Mouse (Mus musculus) brain, embryonic 18.5 days (tissue): ENCODE data around the gene Rnf222.

Experiments
- DNase-seq: peaks from one replicate; pipeline ENCODE4 v3.0.0-alpha.2; 2012; ENCODE audit warnings: low read depth, low spot score

Gene Rnf222

DNA sequence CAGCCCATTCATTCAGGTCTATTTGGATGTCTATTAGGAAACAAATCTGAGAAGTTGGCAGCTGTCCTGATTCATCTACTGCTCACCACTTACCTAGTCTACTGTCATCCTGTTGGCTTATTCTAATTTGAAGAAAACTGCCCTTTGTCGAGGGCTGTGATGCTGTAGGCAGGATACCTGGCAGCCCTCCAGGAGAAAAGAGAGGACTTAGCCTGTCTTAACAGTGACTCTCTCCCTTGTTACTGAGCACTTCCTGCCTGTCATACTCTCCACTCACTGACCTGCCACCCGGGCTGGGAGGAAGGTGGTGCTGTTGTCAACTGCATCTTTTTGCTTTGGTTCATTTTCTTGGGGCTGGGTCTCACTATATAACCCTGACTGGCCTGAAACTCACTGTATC, 2.3 kb downstream of the Rnf222 start:
- DNase-seq = no peak

DNA sequence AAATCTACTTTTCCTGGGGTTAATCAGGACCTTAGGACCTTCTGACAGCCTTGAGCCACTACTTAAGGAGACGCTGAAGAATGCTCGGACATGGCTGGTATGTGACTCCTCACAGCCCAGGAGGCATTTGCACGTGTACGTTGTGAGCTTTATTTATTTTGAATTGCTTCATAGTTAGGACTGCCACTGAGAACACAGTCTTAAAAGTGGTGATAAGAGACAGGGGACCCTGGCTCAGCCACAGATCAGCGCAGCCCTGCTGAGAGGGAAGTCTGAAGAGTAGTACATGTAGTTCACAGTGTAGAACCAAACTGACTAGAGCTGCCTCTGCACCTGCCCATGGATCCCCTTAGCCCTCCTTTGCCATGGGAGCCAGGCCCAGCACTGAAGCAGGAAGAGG, 3.5 kb downstream of the Rnf222 start:
- DNase-seq = no peak

DNA sequence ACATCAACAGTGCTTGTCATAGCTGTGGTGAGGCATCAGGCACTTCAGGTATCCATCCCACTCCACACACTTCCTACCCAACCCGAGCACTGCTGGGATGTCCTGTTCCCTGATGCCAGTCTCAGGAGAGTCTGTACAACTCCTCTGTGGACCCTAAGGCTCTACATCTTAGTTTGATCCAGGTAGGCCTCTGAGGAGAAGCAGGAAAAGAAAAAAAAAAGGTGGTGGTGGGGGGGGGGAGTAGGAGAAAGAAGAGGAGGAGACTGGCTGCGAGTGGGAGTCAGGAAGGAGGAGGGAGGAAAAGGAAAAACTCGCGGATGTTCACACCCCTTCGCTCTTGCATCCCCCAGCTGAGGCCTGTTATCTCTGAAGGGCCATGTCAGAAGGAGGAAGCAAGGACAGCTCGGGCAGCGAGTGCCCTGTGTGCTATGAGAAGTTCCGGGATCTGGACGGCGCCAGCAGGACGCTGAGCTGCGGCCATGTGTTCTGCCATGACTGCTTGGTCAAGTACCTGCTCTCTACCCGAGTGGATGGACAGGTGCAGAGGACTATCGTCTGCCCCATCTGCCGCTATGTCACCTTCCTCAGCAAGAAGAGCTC, 4.0 kb downstream of the Rnf222 start:
- DNase-seq = no peak

DNA sequence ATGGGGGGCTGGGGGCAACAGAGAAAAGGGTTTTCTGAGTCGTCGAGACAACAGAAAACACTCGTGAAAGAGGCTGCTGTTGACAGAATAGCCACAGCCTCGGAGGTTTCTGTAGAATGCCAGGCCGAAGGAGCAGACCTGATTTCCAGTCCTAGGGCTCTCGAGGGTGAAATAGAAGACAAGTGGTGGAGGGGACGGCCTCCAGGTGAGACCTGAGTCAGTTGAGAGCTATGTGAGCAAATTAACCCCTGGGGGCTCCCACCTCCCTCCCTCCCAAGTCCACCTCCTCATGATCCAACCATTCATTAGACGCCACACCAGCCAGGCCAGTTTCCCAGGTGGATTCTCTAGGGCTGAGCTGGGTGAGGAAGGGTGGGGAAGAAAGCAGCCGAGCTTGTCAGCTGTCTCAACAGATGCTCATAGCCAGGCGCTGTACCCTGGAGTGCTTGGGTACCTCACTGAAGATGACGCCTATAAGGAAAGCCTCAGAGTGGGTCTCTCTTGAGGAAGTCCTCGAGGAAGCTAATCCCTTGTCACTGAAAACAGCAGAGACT, 5.6 kb downstream of the Rnf222 start:
- no peak for DNase-seq

DNA sequence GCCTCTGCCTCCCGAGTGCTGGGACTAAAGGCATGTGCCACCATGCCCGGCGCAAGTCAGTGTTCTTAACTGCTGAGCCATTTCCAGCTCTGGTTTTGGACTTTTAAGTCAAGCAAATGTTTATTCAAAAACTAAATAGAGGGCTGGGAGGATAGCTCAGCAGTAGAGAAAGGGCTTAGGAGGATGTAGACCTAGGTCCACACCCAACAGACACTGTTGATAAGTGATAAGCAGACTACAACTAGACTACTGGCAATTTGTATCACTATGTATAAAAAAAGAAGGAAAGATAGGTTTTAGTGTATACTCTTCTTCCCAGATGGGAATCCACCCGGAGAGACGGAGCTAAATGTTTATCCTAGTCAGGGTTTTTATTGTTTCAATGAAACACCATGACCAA, 7.9 kb downstream of the Rnf222 start:
- DNase-seq = no peak

DNA sequence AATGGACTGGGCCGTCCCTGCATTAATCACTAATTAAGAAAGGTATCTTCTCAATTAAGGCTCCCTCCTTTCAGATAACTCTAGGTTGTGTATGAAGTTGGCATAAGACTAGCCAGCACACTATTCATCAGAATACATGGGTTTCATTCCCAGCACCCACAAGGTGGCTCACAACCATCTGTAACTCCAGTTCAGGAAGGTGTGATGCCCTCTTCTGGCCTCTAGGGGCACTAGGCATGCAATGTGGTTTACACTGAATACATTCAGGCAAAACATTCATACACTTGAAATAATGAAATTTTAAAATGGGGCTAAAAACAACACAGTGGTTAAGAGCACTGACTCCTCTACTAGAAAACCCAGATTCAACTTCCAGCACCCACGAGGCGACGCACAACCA, 8.8 kb downstream of the Rnf222 start:
- DNase-seq = no peak

DNA sequence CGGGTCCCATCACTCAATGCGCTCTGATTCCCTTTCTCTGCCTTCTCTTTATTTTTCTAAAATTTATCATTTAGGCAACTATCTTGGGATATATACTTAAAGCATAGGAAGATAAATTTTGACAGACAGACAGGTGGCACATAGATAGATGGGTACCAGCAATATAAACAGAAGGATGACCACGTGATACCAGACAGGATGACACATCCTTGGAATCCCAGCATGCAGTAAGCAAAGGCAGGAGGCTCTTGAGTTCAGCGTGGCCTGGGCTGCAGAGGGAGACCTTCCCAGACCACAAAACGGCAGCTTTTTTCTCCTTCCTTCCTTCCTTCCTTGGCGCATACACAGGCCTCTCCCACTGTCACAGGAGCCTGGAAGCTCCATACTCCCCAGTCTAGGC, 9.5 kb downstream of the Rnf222 start:
- DNase-seq = no peak

DNA sequence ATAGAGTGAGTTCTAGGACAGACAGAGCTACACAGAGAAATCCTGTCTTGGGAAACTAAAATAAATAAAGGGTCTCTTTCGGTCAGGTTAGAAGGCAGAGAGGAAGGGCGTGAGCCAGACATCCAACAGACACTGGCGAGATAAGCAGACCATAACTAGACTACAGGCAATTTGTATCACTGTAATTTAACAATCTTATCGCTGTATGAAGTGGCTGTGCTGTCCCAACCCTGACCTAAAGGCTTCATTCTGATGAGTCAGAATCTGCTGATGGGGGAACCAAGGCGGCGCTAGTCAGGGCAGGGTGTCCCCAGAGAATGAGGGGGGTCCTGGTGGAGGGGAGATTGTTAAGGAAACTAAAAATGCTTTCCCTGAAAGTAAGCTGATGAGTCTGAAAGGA, 10.4 kb downstream of the Rnf222 start:
- no peak for DNase-seq

DNA sequence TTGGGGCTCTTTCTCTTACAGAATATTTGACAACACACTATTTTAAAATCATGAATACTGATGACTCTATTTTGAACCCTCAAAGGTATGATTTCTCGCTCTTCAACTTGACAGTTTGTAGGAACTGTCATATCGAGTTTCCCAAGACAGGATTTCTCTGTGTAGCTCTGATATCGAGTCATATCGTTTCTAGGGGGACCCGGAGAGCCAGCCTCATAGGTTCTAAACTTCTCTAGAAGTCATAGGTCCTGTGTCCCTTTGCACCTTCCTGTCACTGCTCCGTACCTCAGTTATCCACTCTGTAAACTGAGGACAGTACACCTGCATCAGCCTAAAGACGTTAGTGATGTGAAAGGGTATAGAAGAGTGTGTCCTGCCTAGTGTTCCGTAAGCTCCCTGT, 11.5 kb downstream of the Rnf222 start:
- no peak for DNase-seq

DNA sequence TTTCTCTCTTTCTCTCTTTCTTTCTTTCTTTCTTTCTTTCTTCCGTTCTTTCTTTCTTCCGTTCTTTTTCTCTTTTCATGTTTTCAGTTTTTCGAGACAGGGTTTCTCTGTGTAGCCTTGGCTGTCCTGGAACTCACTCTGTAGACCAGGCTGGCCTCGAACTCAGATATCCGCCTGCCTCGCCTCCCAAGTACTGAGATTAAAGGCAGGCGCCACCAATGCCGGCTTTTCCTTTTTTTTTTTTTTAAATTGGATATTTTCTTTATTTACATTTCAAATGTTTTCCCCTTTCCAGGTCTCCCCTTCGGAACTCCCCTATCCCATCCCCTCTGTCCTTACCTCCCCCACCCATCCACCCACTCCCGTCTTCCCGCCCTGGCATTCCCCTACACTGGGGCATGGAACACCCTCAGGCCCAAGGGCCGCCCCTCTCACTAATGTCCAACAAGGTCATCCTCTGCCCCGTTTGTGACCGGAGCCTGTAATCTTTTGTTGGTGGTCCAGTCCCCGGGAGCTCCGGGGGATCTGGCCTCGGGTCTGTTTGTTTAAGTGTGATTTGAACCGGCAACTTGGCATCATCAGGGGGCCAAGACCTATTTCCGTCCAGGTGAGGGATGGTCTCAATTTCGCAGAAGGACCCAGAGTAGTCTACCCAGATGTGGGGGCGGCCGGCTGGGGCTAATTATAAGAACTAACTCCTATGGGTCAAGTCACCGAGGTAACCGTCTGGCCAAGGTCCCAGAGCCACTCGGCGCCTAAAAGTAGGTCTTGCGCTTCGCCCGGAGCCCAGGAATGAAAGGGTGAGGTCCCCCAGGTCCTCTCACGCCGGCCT, 12.4 kb downstream of the Rnf222 start:
- no peak for DNase-seq

DNA sequence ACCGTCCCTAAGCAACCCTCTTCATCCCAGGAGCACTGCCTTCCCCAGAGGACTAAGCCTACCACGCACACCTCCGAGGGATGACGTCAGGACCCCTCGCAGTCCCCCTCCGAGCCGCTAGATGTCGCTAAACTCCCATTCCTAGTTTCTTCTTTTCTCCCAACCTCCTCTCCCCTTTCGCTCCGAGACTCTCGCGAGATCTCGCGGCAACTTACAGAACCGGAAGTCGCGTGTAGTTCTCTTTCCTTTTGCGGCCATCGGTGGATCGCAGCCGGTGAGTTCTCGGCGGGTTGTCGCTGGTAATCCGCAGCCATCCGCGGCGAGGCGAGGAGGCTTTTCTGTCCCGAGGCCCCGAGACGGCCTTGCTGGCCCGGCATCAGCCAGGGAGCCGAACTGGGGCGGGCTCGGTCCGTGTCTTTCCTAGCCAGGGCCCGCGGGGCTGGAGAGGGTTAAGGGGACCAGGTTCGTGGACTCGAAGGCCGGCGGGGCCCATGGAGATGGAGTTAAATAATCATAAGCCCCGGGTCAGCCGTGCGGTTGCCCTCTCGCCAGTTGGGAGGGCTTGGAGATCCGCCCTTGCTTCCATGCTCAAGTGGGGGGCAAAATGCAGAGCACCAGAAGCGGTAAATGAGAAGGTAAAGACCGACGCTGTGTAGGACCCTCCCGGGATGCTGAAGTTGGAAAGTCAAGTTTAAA, 13.1 kb downstream of the Rnf222 start, which contains the start of gene Rpl26:
Gene Rpl26 (plus strand): TSS at position 233 of the 696 bp plus-strand sequence.
- peak; percentile 97 for DNase-seq

DNA sequence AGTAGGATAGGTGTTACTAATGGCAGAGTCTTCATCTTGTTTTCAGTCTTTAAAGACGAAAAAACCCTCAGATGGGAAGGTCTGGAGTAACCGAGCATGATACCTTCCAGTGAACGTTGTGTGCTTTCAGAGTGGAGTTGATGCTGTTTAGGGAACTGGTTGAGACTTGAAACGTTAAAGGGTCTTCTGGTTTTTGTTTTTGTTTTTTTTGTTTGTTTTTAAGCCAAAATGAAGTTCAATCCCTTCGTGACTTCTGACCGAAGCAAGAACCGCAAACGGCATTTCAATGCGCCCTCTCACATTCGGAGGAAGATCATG, 13.7 kb downstream of the Rnf222 start:
- DNase-seq = no peak

DNA sequence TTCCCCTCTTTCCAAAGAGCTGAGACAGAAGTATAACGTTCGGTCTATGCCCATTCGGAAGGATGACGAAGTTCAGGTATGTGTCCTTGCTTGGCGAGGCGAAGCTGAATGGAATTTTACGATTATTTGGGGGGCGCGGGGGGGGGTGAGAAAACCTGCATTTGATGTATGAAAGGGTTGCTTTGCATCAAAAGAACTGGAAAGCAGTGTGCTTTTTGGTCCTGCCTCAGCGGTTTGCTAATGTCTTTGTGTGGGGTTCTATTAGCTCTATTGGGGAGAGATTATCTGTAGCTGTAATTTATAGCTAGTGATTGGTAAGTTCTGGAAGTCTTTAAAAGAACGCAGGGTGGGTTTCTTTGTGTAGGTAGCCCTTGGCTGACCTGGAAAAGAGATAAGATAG, 14.0 kb downstream of the Rnf222 start:
- DNase-seq = no peak

DNA sequence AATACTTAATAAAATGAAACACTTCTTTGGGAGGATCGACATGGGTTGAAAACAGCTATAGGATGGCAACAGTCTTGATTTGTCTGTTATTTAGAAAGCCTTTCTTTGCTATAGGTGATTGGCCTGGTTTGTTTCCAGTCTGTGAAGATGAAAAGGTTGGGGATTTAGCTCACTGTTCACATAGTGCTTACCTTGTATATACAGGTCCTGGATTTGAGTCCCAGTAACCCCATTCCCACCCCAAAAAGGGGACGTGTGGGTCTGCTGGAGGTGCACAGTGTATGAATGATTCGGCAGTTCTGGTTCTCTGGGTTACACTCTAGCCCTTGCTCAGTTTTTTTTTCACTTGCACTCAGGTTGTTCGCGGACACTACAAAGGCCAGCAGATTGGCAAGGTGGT, 14.5 kb downstream of the Rnf222 start:
- DNase-seq = no peak

DNA sequence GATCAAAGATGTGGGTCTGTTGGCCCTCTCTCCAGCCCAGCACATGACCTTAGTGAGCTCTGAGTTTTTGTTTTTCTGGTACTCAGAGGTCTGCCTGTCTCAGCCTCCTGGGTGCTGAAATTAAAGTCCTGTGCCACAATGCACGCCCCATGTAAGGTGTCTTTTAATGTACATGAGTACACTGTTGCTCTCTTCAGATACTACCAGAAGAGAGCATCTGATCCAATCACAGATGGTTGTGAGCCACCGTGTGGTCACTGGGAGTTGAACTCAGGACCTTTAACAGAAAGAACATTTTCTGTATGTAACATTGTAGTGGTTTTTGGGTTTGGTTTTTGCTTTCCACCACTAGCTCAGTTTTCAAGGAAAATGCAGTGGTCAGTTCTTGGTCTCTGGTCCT, 15.4 kb downstream of the Rnf222 start:
- no peak for DNase-seq

DNA sequence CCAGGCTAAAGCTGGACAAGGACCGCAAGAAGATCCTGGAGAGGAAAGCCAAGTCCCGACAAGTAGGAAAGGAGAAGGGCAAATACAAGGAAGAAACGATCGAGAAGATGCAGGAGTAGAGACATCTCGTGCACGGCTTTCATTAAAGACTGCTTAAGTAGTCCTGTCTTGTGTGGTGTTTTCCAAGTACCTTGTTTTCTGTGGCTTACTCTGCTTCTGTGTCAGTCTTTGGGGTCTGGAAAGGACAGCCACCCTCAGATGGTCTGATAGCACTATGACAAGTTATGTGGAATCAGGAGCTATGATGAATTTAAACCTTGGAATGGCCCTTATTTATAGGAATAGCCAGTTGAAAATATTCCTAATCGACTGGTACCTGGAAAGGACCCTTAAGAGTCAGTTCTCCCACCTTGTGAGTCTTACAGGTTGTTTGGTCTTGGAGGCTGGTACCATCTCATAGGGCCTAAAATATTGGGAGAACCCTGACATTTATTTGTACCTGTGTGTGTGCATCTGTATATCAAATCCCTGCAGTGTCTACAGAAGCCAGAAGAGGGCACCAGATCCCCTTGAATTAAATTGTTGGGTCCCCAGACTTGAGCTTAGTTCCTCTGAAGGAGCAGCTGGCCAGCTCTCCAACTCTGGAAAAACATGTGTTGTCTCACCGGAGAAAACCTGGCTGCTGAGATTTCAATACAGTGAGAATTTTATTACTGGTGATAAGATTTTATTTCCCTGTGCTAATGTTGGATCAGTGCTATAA, 16.2 kb downstream of the Rnf222 start:
- no peak for DNase-seq

DNA sequence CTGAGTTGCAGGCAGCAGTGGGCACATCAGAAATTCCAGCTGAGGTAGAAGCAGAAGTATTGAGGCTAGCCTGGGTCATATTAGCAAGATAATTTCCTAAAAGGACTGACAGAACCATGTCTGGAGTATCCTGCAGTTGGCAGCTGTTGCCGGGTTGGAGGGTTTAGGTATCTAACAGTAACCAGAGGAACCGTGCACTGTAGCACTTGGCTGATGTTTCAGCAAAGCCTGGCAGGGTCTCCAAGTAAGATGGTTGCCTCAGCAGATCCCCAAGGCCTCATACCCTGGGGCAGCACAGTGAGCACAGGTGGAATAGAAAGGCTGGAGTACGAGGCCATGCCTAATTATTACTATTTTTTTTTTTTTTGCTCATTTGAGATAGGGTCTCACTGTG, 16.8 kb downstream of the Rnf222 start:
- DNase-seq = no peak

DNA sequence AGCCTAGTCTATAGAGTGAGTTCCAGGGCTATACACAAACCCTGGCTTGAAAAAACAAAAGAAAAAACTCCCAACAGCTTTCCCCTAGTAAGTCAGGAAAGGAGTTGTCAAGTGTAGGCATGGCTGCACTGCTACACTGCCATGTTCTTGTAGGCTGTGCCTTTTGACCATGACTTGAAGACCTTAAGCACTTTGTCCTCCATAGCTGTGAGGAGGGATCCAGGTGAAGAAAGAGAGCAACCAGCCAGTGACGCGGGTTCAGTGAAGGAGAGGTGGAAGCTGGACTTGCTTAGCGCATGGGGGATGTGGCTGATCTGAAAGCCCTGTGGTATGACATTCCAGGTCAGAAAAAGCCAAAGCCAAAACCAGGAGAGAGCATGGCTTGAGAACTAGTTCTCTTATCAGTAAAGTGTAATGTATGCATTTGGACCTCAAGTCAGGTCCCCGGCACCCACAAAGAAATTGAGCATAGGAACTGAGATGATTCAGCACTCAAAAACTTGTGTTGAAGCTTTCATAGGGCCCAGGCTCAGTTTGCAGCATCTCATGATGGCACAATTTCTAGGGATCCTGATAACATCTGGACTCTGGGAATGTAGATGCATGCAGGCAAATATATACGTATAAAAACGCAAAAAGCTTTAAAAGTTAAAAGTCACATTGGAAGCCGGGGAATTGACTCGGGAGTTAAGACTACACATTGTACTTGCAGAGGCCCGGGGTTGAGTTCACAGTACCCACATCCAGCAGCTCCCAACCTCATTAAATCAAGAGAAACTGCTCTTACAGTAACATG, 17.5 kb downstream of the Rnf222 start:
- no peak for DNase-seq

DNA sequence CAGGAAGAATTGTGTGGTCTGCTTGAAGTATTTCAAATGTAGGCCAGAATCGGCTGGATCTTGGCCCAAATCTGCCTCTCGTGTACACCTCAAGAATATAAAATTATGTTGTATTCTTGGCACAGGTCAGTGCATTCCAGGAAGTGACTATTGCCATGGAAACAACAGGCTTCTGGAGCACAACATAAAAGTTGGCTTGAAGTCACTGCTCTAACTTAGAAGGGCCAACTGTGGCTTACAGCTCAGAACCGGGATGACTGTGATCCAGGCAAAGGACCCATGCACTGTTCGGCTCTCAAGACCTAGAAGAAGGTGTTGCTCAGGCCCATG, 18.1 kb downstream of the Rnf222 start:
- DNase-seq = no peak

DNA sequence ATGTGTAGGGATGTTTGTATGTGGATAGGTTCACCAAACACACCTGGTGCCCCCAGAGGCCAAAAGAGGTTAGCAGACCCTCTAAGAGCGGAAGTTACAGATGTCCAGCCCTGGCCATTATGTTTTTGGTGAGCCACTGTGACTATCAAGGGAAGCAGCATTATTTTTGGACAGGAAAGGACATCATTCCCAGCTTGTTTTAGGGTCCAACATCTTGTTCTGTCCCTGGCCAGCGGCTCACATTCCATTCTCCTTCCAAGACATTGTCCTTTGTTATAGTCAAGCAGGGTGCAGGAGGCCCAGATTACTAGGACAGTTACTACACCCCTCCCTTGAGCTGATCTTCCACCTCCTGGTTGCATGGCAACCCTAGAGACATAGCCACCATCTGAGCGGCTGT, 18.9 kb downstream of the Rnf222 start:
- no peak for DNase-seq

DNA sequence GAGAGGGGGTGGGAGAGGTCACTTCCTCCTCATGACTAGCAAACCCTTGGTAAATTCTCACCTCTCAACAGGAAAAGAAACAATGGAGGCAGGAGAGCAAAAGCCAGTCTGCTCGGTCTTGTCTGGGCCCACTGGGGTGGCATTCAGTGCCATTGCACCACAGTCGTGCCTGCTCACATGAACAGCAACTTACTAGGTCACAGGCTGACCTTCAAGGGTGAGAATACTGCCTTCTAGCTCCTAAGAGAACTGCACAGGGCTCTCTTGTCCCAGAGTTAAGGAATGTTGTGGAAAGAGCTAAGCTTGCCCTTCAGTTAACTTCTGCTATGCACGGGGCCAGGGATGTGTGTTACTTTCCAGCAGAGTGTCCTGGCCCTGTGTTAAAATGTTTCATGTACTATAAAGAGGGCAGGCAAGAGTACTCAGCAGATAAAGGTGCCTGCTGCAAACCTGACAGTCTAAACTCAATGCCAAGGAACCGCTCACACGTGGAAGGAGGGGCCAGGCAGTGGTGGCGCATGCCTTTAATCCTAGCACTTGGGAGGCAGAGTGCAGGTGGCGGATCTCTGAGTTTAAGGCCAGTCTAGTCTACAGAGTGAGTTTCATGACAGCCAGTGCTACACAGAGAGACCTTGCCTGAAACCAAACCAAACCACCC, 20.6 kb downstream of the Rnf222 start:
- DNase-seq = no peak
